In genomic region chr4:85178394-85179051, GRCm38 (mm10) we compare ENCODE assay signal across 23 mouse cellular contexts. TPM values are rescaled to one million over a fixed set of nuclear protein-coding genes. Genes with fewer than 3 reads are reported as not detected.
DNase-seq lines count a peak whose midpoint lies in the region; ATAC-seq lines count a peak whose summit lies in the region.
"Had no signal": no experiment of that assay in that cellular context is flagged by ENCODE, and none has a peak within 500 bp of the region (broad histone marks: within the 10 kb centered on the region; RNA-seq: fewer than 3 reads in every experiment).

No protein-coding gene starts in this region.

- no peak for DNase-seq in kidney, adult 9 months
- no peak for DNase-seq in kidney, postnatal 4 days
- DNase-seq: adrenal gland, adult 2 months; adrenal gland, postnatal 10 days; adrenal gland, postnatal 25 days; cerebellum, adult 11 months; cerebellum, adult 18-20 months; cerebellum, adult 8-10 months; cerebellum, adult 9-11 months; cerebellum, postnatal 14 days; cerebellum, postnatal 36 days; embryo, embryonic 11 days had no signal

- no peaks in the 10 kb centered on the region for H3K9me3 ChIP-seq in kidney, embryonic 14.5 days (ENCODE audit: control insufficient read depth, low read length)
- H3K9me3 ChIP-seq in kidney, embryonic 16.5 days (ENCODE audit: low read length): no peaks in the 10 kb centered on the region
- no peaks in the 10 kb centered on the region for H3K9me3 ChIP-seq in neural tube, embryonic 13.5 days
- no peaks in the 10 kb centered on the region for H3K9me3 ChIP-seq in neural tube, embryonic 15.5 days (replicated peaks)
- H3K9me3 ChIP-seq: embryonic facial prominence, embryonic 13.5 days; embryonic facial prominence, embryonic 15.5 days; forebrain, embryonic 10.5 days; forebrain, embryonic 12.5 days had no signal

- H3K36me3 ChIP-seq in kidney, embryonic 14.5 days (ENCODE audit: control insufficient read depth, insufficient read depth, low read length): no peaks in the 10 kb centered on the region
- H3K36me3 ChIP-seq in kidney, embryonic 16.5 days (ENCODE audit: insufficient read depth, low read length): no peaks in the 10 kb centered on the region
- H3K36me3 ChIP-seq in neural tube, embryonic 13.5 days: no peaks in the 10 kb centered on the region
- no peaks in the 10 kb centered on the region for H3K36me3 ChIP-seq in neural tube, embryonic 15.5 days
- H3K36me3 ChIP-seq: embryonic facial prominence, embryonic 13.5 days; embryonic facial prominence, embryonic 15.5 days; forebrain, embryonic 10.5 days; forebrain, embryonic 12.5 days had no signal

- WGBS in kidney, embryonic 14.5 days: 31% methylated on average over 9 of the region's 9 CpGs
- WGBS in kidney, embryonic 16.5 days: 25% methylated on average over 9 of the region's 9 CpGs
- WGBS in neural tube, embryonic 13.5 days: 62% methylated on average over 9 of the region's 9 CpGs
- 64% methylated on average over 9 of the region's 9 CpGs for WGBS in neural tube, embryonic 15.5 days

- peak; percentile 78 for ATAC-seq in kidney, embryonic 14.5 days (ENCODE audit: low FRiP score, low TSS enrichment)
- ATAC-seq in kidney, embryonic 16.5 days (ENCODE audit: low FRiP score, low TSS enrichment): peak; percentile 54
- ATAC-seq in neural tube, embryonic 13.5 days (ENCODE audit: low read depth): peak; percentile 23; the same call in 1 of the 2 replicates
- ATAC-seq in neural tube, embryonic 15.5 days (ENCODE audit: low FRiP score): no peak
- ATAC-seq: forebrain, embryonic 14.5 days had no signal

- no peaks in the 10 kb centered on the region for H3K4me1 ChIP-seq in kidney, embryonic 14.5 days (ENCODE audit: control insufficient read depth, insufficient read depth, low read length)
- H3K4me1 ChIP-seq in kidney, embryonic 16.5 days (ENCODE audit: insufficient read depth, low read length): no peaks in the 10 kb centered on the region
- no peaks in the 10 kb centered on the region for H3K4me1 ChIP-seq in neural tube, embryonic 13.5 days (replicated peaks)
- H3K4me1 ChIP-seq in neural tube, embryonic 15.5 days: no peaks in the 10 kb centered on the region
- H3K4me1 ChIP-seq: embryonic facial prominence, embryonic 13.5 days; embryonic facial prominence, embryonic 15.5 days; forebrain, embryonic 10.5 days; forebrain, embryonic 12.5 days had no signal

- no peak overlapping the region for H3K27ac ChIP-seq in kidney, embryonic 14.5 days (ENCODE audit: low read depth, low read length)
- H3K27ac ChIP-seq in kidney, embryonic 16.5 days (ENCODE audit: low read length): no peak overlapping the region
- H3K27ac ChIP-seq in neural tube, embryonic 13.5 days (replicated peaks): 0 out of 2 replicates have a peak overlapping the region, but pooled peaks have one; percentile 42
- no peak overlapping the region for H3K27ac ChIP-seq in neural tube, embryonic 15.5 days (replicated peaks)
- H3K27ac ChIP-seq: embryonic facial prominence, embryonic 13.5 days; embryonic facial prominence, embryonic 15.5 days; forebrain, embryonic 10.5 days; forebrain, embryonic 12.5 days had no signal

- H3K4me3 ChIP-seq in kidney, embryonic 14.5 days (ENCODE audit: low read length): no peak overlapping the region
- no peak overlapping the region for H3K4me3 ChIP-seq in kidney, embryonic 16.5 days (ENCODE audit: low read length)
- H3K4me3 ChIP-seq in neural tube, embryonic 13.5 days: no peak overlapping the region
- H3K4me3 ChIP-seq in neural tube, embryonic 15.5 days (replicated peaks): no peak overlapping the region
- H3K4me3 ChIP-seq: embryonic facial prominence, embryonic 13.5 days; embryonic facial prominence, embryonic 15.5 days; erythroblast, embryonic 14.5 days; forebrain, embryonic 10.5 days; forebrain, embryonic 12.5 days had no signal

- H3K9ac ChIP-seq in kidney, embryonic 14.5 days (ENCODE audit: low read depth, low read length): no peak overlapping the region
- no peak overlapping the region for H3K9ac ChIP-seq in kidney, embryonic 16.5 days (replicated peaks; ENCODE audit: low read length)
- H3K9ac ChIP-seq in neural tube, embryonic 13.5 days: no peak overlapping the region
- no peak overlapping the region for H3K9ac ChIP-seq in neural tube, embryonic 15.5 days (replicated peaks)
- H3K9ac ChIP-seq: embryonic facial prominence, embryonic 13.5 days; embryonic facial prominence, embryonic 15.5 days; forebrain, embryonic 12.5 days had no signal

- no peaks in the 10 kb centered on the region for H3K27me3 ChIP-seq in kidney, embryonic 14.5 days (ENCODE audit: control insufficient read depth, insufficient read depth, low read length)
- H3K27me3 ChIP-seq in kidney, embryonic 16.5 days (ENCODE audit: insufficient read depth, low read length): no peaks in the 10 kb centered on the region
- no peaks in the 10 kb centered on the region for H3K27me3 ChIP-seq in neural tube, embryonic 13.5 days
- no peaks in the 10 kb centered on the region for H3K27me3 ChIP-seq in neural tube, embryonic 15.5 days (replicated peaks)
- H3K27me3 ChIP-seq: embryonic facial prominence, embryonic 13.5 days; embryonic facial prominence, embryonic 15.5 days; forebrain, embryonic 12.5 days had no signal

- no peak overlapping the region for H3K4me2 ChIP-seq in kidney, embryonic 14.5 days (replicated peaks; ENCODE audit: low read depth, low read length)
- no peak overlapping the region for H3K4me2 ChIP-seq in kidney, embryonic 16.5 days (replicated peaks; ENCODE audit: low read depth, low read length)
- no peak overlapping the region for H3K4me2 ChIP-seq in neural tube, embryonic 13.5 days
- no peak overlapping the region for H3K4me2 ChIP-seq in neural tube, embryonic 15.5 days
- H3K4me2 ChIP-seq: embryonic facial prominence, embryonic 13.5 days; embryonic facial prominence, embryonic 15.5 days; forebrain, embryonic 12.5 days had no signal

RNA-seq across cellular contexts. Expression of gene Sh3gl2, which starts 26.4 kb away (rescaled TPM):
- 11.4 and 16.5 TPM in 2 replicates for polyA plus RNA-seq in kidney, embryonic 14.5 days (2014; fragmentation: Nextera tagmentation; extraction: Ambion mirVana)
- 19.6 and 22.3 TPM in 2 replicates for polyA plus RNA-seq in kidney, embryonic 16.5 days (2015; fragmentation: Nextera tagmentation; extraction: Ambion mirVana)
- polyA plus RNA-seq in neural tube, embryonic 13.5 days (2015; fragmentation: Nextera tagmentation; extraction: Ambion mirVana): 66.7 and 68.1 TPM in 2 replicates
- polyA plus RNA-seq in neural tube, embryonic 15.5 days (2015; fragmentation: Nextera tagmentation; extraction: Ambion mirVana): 107 and 111 TPM in 2 replicates
- polyA plus RNA-seq: C2C12; erythroblast, embryonic 14.5 days had no signal
